12 mouse cellular contexts compared by ENCODE assay signal in genomic region chr1:77504813-77505212, GRCm38 (mm10). TPM values are rescaled to one million over a fixed set of nuclear protein-coding genes. Genes with fewer than 3 reads are reported as not detected.
DNase-seq lines count a peak whose midpoint lies in the region; ATAC-seq lines count a peak whose summit lies in the region.
"Had no signal": no experiment of that assay in that cellular context is flagged by ENCODE, and none has a peak within 500 bp of the region (broad histone marks: within the 10 kb centered on the region; RNA-seq: fewer than 3 reads in every experiment).

No protein-coding gene starts in this region.

- no peaks in the 10 kb centered on the region for H3K9me3 ChIP-seq in embryonic facial prominence, embryonic 14.5 days (ENCODE audit: control insufficient read depth, low read length)
- H3K9me3 ChIP-seq in hindbrain, embryonic 13.5 days = no peaks in the 10 kb centered on the region
- no peaks in the 10 kb centered on the region for H3K9me3 ChIP-seq in midbrain, embryonic 15.5 days

- no peak overlapping the region for H3K9ac ChIP-seq in embryonic facial prominence, embryonic 14.5 days (ENCODE audit: low read depth, low read length)
- no peak overlapping the region; the same call in 1 of the 2 replicates for H3K9ac ChIP-seq in hindbrain, embryonic 13.5 days
- no peak overlapping the region for H3K9ac ChIP-seq in midbrain, embryonic 15.5 days

- 64% methylated on average over 2 of the region's 2 CpGs for WGBS in embryonic facial prominence, embryonic 14.5 days
- 16% methylated on average over 2 of the region's 2 CpGs for WGBS in hindbrain, embryonic 13.5 days
- 17% methylated on average over 2 of the region's 2 CpGs for WGBS in midbrain, embryonic 15.5 days

- H3K4me1 ChIP-seq in embryonic facial prominence, embryonic 14.5 days (ENCODE audit: control insufficient read depth, insufficient read depth, low read length) = peaks cover 29% of the 10 kb centered on the region
- peaks cover 82% of the 10 kb centered on the region for H3K4me1 ChIP-seq in hindbrain, embryonic 13.5 days (replicated peaks)
- H3K4me1 ChIP-seq in midbrain, embryonic 15.5 days = peaks cover 60% of the 10 kb centered on the region

- ATAC-seq in embryonic facial prominence, embryonic 14.5 days (ENCODE audit: low read depth) = no peak
- ATAC-seq in hindbrain, embryonic 13.5 days (ENCODE audit: low FRiP score) = no peak
- no peak for ATAC-seq in midbrain, embryonic 15.5 days (replicated peaks)

- peak overlapping the region; percentile 45 for H3K4me2 ChIP-seq in embryonic facial prominence, embryonic 14.5 days (ENCODE audit: low read depth, low read length)
- H3K4me2 ChIP-seq in hindbrain, embryonic 13.5 days = peak overlapping the region; percentile 57
- peak overlapping the region; percentile 45 for H3K4me2 ChIP-seq in midbrain, embryonic 15.5 days

- peak overlapping the region; percentile 17; the same call in 1 of the 2 replicates for H3K4me3 ChIP-seq in embryonic facial prominence, embryonic 14.5 days (ENCODE audit: low read depth, low read length)
- H3K4me3 ChIP-seq in hindbrain, embryonic 13.5 days = peak overlapping the region; percentile 36
- H3K4me3 ChIP-seq in midbrain, embryonic 15.5 days = 0 out of 2 replicates have a peak overlapping the region, but pooled peaks have one; percentile 18

- no peaks in the 10 kb centered on the region for H3K27me3 ChIP-seq in embryonic facial prominence, embryonic 14.5 days (replicated peaks; ENCODE audit: control insufficient read depth, insufficient read depth, low read length)
- H3K27me3 ChIP-seq in hindbrain, embryonic 13.5 days = no peaks in the 10 kb centered on the region
- H3K27me3 ChIP-seq in midbrain, embryonic 15.5 days (replicated peaks) = 0 out of 2 replicates have a peak, but pooled peaks cover 2% of the 10 kb centered on the region

- H3K27ac ChIP-seq in embryonic facial prominence, embryonic 14.5 days (replicated peaks; ENCODE audit: low read depth, low read length) = no peak overlapping the region
- H3K27ac ChIP-seq in hindbrain, embryonic 13.5 days = no peak overlapping the region
- no peak overlapping the region for H3K27ac ChIP-seq in midbrain, embryonic 15.5 days

- peaks cover 53% of the 10 kb centered on the region for H3K36me3 ChIP-seq in embryonic facial prominence, embryonic 14.5 days (ENCODE audit: control insufficient read depth, insufficient read depth, low read length)
- H3K36me3 ChIP-seq in hindbrain, embryonic 13.5 days = peaks cover 9% of the 10 kb centered on the region
- no peaks in the 10 kb centered on the region for H3K36me3 ChIP-seq in midbrain, embryonic 15.5 days (replicated peaks)

- peak; percentile 52 for DNase-seq in heart, adult 11 months
- no peak for DNase-seq in heart, postnatal 4 days
- DNase-seq in embryonic facial prominence, embryonic 14.5 days (ENCODE audit: low spot score) = no peak
- no peak for DNase-seq in urinary bladder, postnatal 36 days (ENCODE audit: low spot score in 2 of 2)
- DNase-seq in testis, postnatal 10 days (ENCODE audit: low spot score) = no peak
- DNase-seq in urinary bladder, postnatal 4 days (ENCODE audit: low spot score in 2 of 2) = no peak
- DNase-seq: gastrocnemius, postnatal 25 days; heart, postnatal 14 days; kidney, postnatal 10 days; lung, postnatal 10 days had no signal

RNA-seq across cellular contexts. Expression of gene Epha4, which starts 10.1 kb away (rescaled TPM):
- 10 to 100 TPM; 22.4 to 25.4 TPM for total RNA-seq in heart, postnatal 4 days (2021)
- 23.2 and 36.2 TPM in 2 replicates for polyA plus RNA-seq in embryonic facial prominence, embryonic 14.5 days (2014; fragmentation: Nextera tagmentation; extraction: Ambion mirVana)
- 37.3 and 39.1 TPM in 2 replicates for polyA plus RNA-seq in hindbrain, embryonic 13.5 days (2015; fragmentation: Nextera tagmentation; extraction: Ambion mirVana)
- polyA plus RNA-seq in midbrain, embryonic 15.5 days (2015; fragmentation: Nextera tagmentation; extraction: Ambion mirVana) = 33.0 and 38.5 TPM in 2 replicates
